Mouse (Mus musculus) layer of hippocampus, adult 9-11 months (tissue): ENCODE measurements at regions not wholly inside any gene's neighbourhood (a gene's known extent, or its start where the extent isn't known, plus 50 kb on each side); places are given as distances from the start of the nearest gene placed in this dataset.

Source experiments
- DNase-seq: peaks from one replicate; pipeline ENCODE4 v3.0.0; 2022

GRCm38 (mm10) chr2:75351965-75352364 lies 307.1 kb upstream of the Hnrnpa3 start:
- no peak for DNase-seq

GRCm38 (mm10) chr2:75352564-75352963 lies 306.5 kb upstream of the Hnrnpa3 start:
- no peak for DNase-seq

GRCm38 (mm10) chr2:75356691-75357375 lies 302.2 kb upstream of the Hnrnpa3 start:
- no peak for DNase-seq

- DNase-seq = no peak
These were observed 301.5 kb upstream of the Hnrnpa3 start for GRCm38 (mm10) chr2:75357516-75357915.

GRCm38 (mm10) chr2:75360936-75361335 lies 298.1 kb upstream of the Hnrnpa3 start:
- DNase-seq = no peak

- no peak for DNase-seq
These were observed 282.4 kb upstream of the Hnrnpa3 start for GRCm38 (mm10) chr2:75376666-75377065.

GRCm38 (mm10) chr2:75385551-75386263 lies 273.4 kb upstream of the Hnrnpa3 start:
- DNase-seq = no peak

- DNase-seq = no peak
These were observed 272.4 kb upstream of the Hnrnpa3 start for GRCm38 (mm10) chr2:75386636-75387035.

GRCm38 (mm10) chr2:75392041-75392440 lies 267.0 kb upstream of the Hnrnpa3 start:
- no peak for DNase-seq

GRCm38 (mm10) chr2:75394928-75395673 lies 264.0 kb upstream of the Hnrnpa3 start:
- DNase-seq = no peak

GRCm38 (mm10) chr2:75396016-75396415 lies 263.0 kb upstream of the Hnrnpa3 start:
- DNase-seq = no peak

GRCm38 (mm10) chr2:75400291-75400870 lies 258.7 kb upstream of the Hnrnpa3 start:
- DNase-seq = no peak

GRCm38 (mm10) chr2:75403791-75404190 lies 255.3 kb upstream of the Hnrnpa3 start:
- no peak for DNase-seq

GRCm38 (mm10) chr2:75405524-75406214 lies 253.4 kb upstream of the Hnrnpa3 start:
- peak; percentile 9 for DNase-seq

GRCm38 (mm10) chr2:75406721-75407455 lies 252.2 kb upstream of the Hnrnpa3 start:
- no peak for DNase-seq

- DNase-seq = peak; percentile 70
These were observed 251.5 kb upstream of the Hnrnpa3 start for GRCm38 (mm10) chr2:75407560-75407959.

- DNase-seq = no peak
These were observed 251.0 kb upstream of the Hnrnpa3 start for GRCm38 (mm10) chr2:75408016-75408415.

GRCm38 (mm10) chr2:75409806-75410205 lies 249.3 kb upstream of the Hnrnpa3 start:
- DNase-seq = no peak

- no peak for DNase-seq
These were observed 246.3 kb upstream of the Hnrnpa3 start for GRCm38 (mm10) chr2:75412735-75413134.

GRCm38 (mm10) chr2:75418689-75419088 lies 240.4 kb upstream of the Hnrnpa3 start:
- no peak for DNase-seq

GRCm38 (mm10) chr2:75419142-75419541 lies 239.9 kb upstream of the Hnrnpa3 start:
- DNase-seq = no peak
